Mouse (Mus musculus) lung, adult 2 months (tissue): ENCODE measurements around the gene Sparcl1. TPM values are rescaled to one million over a fixed set of nuclear protein-coding genes. Genes with fewer than 3 reads are reported as not detected.

Experiments
- DNase-seq: peaks from one replicate; pipeline ENCODE4 v3.0.0; 2022
- H3K4me1 ChIP-seq: fragments of 200-500 bp; 2 replicates; pipeline ENCODE4 v1.6.1; 2011; ENCODE audit warnings: low read length; ENCODE audit not compliant: control insufficient read depth, insufficient read depth
- H3K4me3 ChIP-seq: fragments of 200-500 bp; replicated peaks from 2 replicates; pipeline ENCODE3; 2011; ENCODE audit warnings: low read depth, mild to moderate bottlenecking, control low read depth, low read length; ENCODE audit errors: extremely low read depth
- CTCF ChIP-seq: fragments of 200-500 bp; IDR thresholded peaks from 2 replicates; pipeline ENCODE4 v1.5.1; 2011; ENCODE audit warnings: mild to moderate bottlenecking, low read length, control low read depth; ENCODE audit not compliant: insufficient read depth
- POLR2A ChIP-seq: fragments of 200-500 bp; IDR thresholded peaks from 2 replicates; pipeline ENCODE4 v1.6.1; 2011; ENCODE audit warnings: low read depth, mild to moderate bottlenecking, control low read depth, low read length, borderline replicate concordance; ENCODE audit errors: extremely low read depth
- WGBS: fragments of 180-500 bp; shearing (Covaris S2); methylation state at CpG from one replicate; pipeline ENCODE4 v1.1.7; 2018; 5-methylcytosine and 5-hydroxymethylcytosine counted together
- polyA plus RNA-seq: library from polyadenylated mRNA; depleted of rRNA; stranded (reverse); fragments of >200 nt; gene quantifications from 2 replicates; pipeline ENCODE4 v1.2.3, GENCODE M21; 2012

The Sparcl1 gene
- polyA plus RNA-seq, 1 experiment: 298 TPM

GRCm38 (mm10) chr5:104055816-104056215 is 57.7 kb downstream of the Sparcl1 start:
- TF ChIP-seq POLR2A (no peak), CTCF (no peak)
- H3K4me1 ChIP-seq: peaks cover 4% of the 10 kb centered on the region; the same call in 1 of the 2 replicates
- no peak for DNase-seq
- 79% methylated on average over 4 of the region's 4 CpGs for WGBS
- H3K4me3 ChIP-seq: no peak overlapping the region

DNA sequence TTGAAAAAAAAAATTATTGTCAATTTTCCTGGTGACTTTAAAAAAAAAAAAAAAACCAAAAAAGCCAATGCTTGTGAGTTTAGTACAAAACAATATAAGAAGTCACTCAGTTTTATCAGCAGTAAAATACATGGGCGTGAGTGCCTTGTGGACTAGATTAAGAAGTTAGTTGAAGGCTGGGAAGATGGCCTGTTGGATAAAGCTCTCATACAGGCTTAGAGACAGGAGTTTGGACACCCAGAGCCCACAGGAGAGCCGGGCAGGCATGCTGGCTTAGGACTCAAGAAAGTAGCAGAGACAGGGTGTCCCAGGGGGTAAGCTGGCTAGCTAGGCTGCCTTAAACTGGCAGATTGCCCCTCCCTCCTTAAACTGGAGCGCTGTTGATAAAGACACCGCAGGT is 58.6 kb downstream of the Sparcl1 start:
- no peak for DNase-seq
- 93% methylated on average over 4 of the region's 4 CpGs for WGBS
- TF ChIP-seq POLR2A: no peak
- no peak for TF ChIP-seq CTCF
- H3K4me1 ChIP-seq: peaks cover 4% of the 10 kb centered on the region; the same call in 1 of the 2 replicates
- H3K4me3 ChIP-seq: no peak overlapping the region

- TF ChIP-seq POLR2A (no peak), CTCF (peak; percentile 50)
- H3K4me3 ChIP-seq: no peak overlapping the region
- WGBS: 51% methylated on average over 8 of the region's 8 CpGs
- no peak for DNase-seq
- peaks cover 4% of the 10 kb centered on the region; the same call in 1 of the 2 replicates for H3K4me1 ChIP-seq
Observed at GRCm38 (mm10) chr5:104052956-104053355, 60.6 kb downstream of the Sparcl1 start.

DNA sequence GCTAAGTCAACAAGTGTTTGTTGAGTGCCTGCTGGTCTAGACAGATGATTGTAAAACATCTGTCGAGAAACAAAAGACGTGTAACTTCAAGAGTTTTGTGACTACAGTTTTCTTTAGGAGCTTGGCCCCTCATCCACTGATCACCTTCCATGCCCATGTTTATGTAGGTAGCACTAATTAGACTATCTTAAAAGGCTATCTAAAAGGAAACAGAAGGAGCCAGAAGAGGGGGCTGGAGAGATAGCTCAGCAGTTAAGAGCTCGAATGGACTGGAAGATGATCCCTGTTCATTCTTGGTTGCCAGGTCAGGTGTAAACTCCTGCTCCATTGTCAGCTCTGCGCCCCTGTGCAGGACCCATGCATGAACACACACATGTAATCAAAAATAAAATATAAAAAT is 65.4 kb downstream of the Sparcl1 start:
- Histone ChIP-seq H3K4me3 (no peak overlapping the region), H3K4me1 (peaks cover 11% of the 10 kb centered on the region; the same call in 1 of the 2 replicates)
- TF ChIP-seq CTCF: no peak
- no peak for TF ChIP-seq POLR2A
- WGBS: 20% methylated on average over 4 of the region's 4 CpGs
- no peak for DNase-seq

DNA sequence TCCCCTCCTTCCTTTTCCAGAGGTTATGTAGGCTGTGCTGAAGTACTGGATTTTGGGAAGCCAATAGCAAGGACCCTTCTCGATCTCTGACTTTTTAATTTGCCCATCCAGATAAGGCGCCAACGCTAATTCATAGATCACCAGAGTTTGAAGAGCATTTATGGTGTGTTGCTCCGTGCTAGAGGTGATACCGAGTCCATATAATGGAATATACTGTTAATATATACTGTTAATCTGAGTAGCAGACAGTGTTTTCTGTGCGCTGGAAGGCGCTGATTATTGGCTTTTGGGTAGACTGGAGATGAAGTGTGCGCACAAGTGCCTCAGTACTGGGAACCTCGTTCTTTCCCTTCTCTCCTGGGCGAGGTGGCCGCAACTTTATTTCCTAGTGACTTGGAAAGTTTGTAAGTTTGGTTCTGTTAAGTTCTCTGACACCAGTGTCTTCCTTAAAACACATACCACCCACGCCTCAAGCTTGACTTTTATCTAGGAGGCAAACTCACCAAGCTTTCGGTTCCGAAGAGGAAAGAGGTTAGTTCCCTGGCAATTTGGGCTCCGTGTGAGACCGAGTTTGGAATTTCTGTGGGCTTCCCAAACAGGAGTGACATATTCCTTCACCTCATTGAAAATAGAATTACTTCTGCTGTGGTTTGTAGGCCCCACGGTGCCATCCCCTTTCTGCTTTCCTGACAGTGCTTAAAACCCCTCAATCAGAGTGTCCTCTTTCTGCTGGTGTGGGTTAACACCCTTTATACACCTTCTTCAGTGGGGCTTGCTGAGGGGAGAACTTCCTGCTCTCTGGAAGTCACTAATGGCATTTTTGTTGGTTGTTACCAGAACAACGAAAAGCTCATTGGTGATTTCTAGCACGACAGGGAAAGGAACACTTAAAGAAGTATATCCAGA is 66.1 kb downstream of the Sparcl1 start:
- TF ChIP-seq CTCF: no peak
- TF ChIP-seq POLR2A: no peak
- peak; percentile 43 for DNase-seq
- under 1% methylated on average over 19 of the region's 19 CpGs for WGBS
- peaks cover 7% of the 10 kb centered on the region; the same call in 1 of the 2 replicates for H3K4me1 ChIP-seq
- peak overlapping the region; percentile 98 for H3K4me3 ChIP-seq

- DNase-seq: peak; percentile 95
- WGBS: 5% methylated on average over 90 of the region's 90 CpGs
- no peak for TF ChIP-seq CTCF
- peak; percentile 83; the same call in 1 of the 2 replicates for TF ChIP-seq POLR2A
- H3K4me3 ChIP-seq: peak within 1 kb of the TSS; percentile 98
- peaks cover 7% of the 10 kb centered on the region; the same call in 1 of the 2 replicates for H3K4me1 ChIP-seq
Observed at GRCm38 (mm10) chr5:104046256-104047199, 67.0 kb downstream of the Sparcl1 start, which contains the start of gene Nudt9. Gene Nudt9, plus strand, starts transcription at chr5:104046306.

DNA sequence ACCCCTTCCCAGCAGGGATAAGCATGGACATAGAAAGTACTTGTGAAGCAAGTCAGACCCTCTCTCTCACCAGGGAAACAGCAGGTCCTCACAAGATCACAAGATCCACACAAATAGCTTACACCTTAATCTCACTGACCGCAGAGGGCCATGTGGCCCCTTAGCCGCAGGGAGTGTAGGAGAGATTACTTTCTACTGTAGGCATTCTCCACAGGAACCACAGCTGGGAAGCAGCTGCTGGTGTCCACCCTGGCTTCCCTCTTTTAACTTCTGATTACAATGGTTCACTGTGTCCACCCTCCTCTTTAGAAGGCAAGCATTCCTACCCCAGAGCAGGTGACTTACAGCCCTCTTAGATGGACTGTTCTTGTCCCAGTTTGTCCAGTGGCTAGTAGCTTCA is 69.8 kb downstream of the Sparcl1 start:
- Histone ChIP-seq H3K4me1 (peaks cover 7% of the 10 kb centered on the region; the same call in 1 of the 2 replicates), H3K4me3 (no peak overlapping the region)
- WGBS: 40% methylated on average over 2 of the region's 2 CpGs
- no peak for TF ChIP-seq POLR2A
- no peak for TF ChIP-seq CTCF
- no peak for DNase-seq

GRCm38 (mm10) chr5:104042906-104043305 is 70.6 kb downstream of the Sparcl1 start:
- 73% methylated on average over 2 of the region's 2 CpGs for WGBS

More at GRCm38 (mm10) chr5:104042906-104043305, 70.6 kb downstream of the Sparcl1 start:
- no peak for DNase-seq
- H3K4me1 ChIP-seq: peaks cover 7% of the 10 kb centered on the region; the same call in 1 of the 2 replicates
- no peak overlapping the region for H3K4me3 ChIP-seq
- no peak for TF ChIP-seq CTCF
- TF ChIP-seq POLR2A: no peak
